Mouse (Mus musculus) duodenum, adult 2 months (tissue): ENCODE results near the gene Hmgcs1. TPM values are rescaled to one million over a fixed set of nuclear protein-coding genes. Genes with fewer than 3 reads are reported as not detected.

Experiments
- polyA plus RNA-seq: library from polyadenylated mRNA; depleted of rRNA; stranded (reverse); fragments of >200 nt; gene quantifications from 2 replicates; pipeline ENCODE4 v1.2.3, GENCODE M21; 2012; ENCODE audit warnings: low replicate concordance; rRNA removed

Gene Hmgcs1
- 5.8 and 12.7 TPM in 2 replicates for polyA plus RNA-seq

GRCm38 (mm10) chr13:119690039-119690728 lies at the start of gene Hmgcs1:
Gene Hmgcs1 (plus strand): TSS chr13:119690379.

GRCm38 (mm10) chr13:119755681-119756471 lies 65.7 kb downstream of the Hmgcs1 start, which contains the start of gene Nim1k:
Gene Nim1k (minus strand): TSS chr13:119755882.

Other genes starting within 250 kb of the Hmgcs1 start
- gene 4833420G17Rik, start 227.6 kb upstream of the Hmgcs1 start, polyA plus RNA-seq = 4.6 and 5.8 TPM in 2 replicates
- gene Tmem267, start 202.3 kb upstream of the Hmgcs1 start, polyA plus RNA-seq = 3.1 and 6.1 TPM in 2 replicates
- gene 3110070M22Rik, start 202.0 kb upstream of the Hmgcs1 start, polyA plus RNA-seq = 3.1 and 4.3 TPM in 2 replicates
- gene Ccl28, start 66.6 kb upstream of the Hmgcs1 start, polyA plus RNA-seq = 1.4 and 3.1 TPM in 2 replicates
- gene Nim1k, start 65.5 kb downstream of the Hmgcs1 start, polyA plus RNA-seq = 0.04 and 0.05 TPM in 2 replicates
- gene Zfp131, start 100.5 kb downstream of the Hmgcs1 start, polyA plus RNA-seq = 6.5 and 10.2 TPM in 2 replicates
- gene AF067063, start 139.8 kb downstream of the Hmgcs1 start, polyA plus RNA-seq = not detected in 2 replicates
- gene D13Ertd608e, start 145.6 kb downstream of the Hmgcs1 start, polyA plus RNA-seq = not detected in 2 replicates
- not detected in 2 replicates for gene Tcstv1, start 204.4 kb downstream of the Hmgcs1 start, polyA plus RNA-seq
- not detected in 2 replicates for gene Gm21761, start 238.9 kb downstream of the Hmgcs1 start, polyA plus RNA-seq